Mouse (Mus musculus): ENCODE data around the gene Prr7.

The Prr7 gene

DNA sequence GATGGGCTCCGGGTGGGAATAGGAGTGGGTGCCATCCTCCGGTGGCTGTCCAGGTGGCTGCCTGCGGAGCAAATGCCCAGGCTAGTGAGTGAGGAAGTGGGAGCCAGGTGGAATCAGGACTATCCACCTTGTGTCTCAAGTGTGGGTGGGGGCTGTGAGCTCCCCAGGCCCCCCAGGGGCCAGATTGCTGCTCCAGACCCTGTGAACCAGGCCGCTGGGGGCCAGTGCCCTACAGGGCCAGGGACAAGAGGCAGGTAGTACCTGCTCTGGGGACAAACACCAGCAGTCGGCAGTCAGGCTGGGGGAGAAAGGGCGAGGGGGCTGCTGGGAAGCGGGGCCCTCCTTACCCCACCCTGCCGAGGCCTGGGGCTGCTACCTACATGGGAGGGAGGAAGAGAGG lies 12.2 kb downstream of the Prr7 start:
- DNase-seq (ENCODE audit: low read depth, low spot score): no peak

DNA sequence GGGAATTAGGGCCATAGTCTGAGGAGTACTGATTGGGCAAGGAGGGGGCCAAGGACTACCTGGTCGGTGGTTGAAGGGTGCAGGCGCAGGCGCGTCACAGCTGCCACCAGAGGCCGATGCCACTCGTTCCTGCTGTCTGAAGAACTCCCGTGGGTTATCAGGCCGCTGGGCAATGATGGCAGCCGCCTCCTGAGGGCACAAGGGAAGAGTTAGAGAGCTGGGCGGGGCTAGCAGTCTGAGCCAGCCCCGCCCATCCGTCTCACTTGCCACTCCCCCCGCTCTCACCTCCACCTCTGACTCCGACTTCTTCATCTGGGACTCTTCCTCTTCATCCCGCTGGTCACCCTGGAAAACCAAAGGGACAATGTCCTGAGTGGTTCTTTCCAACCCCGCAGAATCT lies 13.4 kb downstream of the Prr7 start:
- no peak for DNase-seq (ENCODE audit: low read depth, low spot score)

DNA sequence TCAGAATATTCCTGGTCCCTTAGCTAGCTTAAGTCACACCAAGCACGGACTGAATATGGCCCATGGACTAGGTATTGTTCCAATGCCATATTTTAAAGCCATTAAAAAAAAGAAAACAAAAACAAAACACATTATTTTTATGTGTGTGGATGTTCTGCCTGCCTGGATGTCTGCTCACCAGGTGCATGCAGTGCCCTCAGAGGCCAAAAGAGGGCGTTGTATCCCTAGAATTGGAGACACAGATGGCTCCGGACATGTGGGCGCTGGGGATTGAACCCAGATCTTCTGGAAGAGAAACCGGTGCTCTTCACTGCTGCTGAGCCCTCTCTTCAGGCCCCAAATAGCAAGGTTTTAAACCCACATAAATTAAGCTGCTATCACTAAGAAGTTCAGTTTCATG lies 14.0 kb downstream of the Prr7 start:
- DNase-seq (ENCODE audit: low read depth, low spot score): no peak

DNA sequence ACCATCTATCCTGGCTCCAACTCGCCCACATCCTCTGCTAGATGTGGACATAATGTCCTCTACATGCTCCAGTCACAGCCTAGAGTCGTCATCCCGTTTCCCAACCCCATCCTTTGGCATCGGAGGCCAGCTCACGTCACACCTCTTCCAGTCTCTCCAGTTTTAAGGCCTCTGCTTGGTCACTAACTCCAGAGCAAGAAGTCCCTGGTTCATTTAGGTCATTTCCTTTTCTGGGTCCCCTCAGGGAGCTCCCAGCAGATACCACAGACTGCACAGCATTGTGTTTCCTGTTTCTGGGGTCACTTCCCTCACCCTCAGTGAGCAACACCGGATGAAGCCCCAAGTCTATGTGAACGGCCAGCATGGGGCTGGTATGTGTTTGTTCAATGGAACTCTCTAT lies 14.9 kb downstream of the Prr7 start:
- no peak for DNase-seq (ENCODE audit: low read depth, low spot score)

DNA sequence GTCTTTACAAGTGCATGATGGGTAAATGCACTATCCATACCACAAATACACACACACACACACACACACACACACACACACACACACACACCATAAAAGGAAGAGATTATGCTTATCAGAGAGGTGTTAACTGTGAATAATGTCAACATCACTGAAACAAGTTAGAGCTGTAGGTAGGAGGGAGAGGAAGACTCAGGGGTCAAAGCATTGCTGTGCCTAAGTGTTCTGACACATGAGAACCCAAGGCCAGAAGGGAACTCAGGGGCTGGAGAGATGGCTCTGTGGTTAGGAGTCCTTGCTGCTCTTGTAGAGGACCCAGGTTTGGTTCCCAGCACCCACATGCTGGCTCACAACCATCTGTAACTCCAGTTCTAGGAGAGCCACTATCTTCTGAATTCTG lies 15.9 kb downstream of the Prr7 start:
- no peak for DNase-seq (ENCODE audit: low read depth, low spot score)

DNA sequence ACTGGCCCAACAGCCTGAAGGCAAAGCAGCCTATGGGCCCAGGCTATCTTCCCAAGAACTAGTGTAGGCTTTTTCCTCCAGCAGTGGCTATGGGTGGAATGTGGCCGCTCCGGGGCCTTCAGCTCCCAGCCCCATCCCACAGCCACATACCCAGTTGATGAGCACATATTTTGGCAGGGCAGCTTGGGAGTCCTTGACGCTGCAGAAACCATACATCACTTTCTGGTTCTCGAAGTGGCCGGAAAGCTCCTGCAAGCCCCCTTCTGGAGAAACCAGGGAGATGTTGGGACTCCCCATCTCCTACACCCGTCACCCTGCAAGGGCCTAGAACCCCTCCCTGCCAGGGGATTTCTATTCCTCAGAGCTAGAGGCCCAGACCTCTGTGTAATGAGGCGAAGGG lies 18.5 kb downstream of the Prr7 start:
- peak; percentile 89 for DNase-seq (ENCODE audit: low read depth, low spot score)

DNA sequence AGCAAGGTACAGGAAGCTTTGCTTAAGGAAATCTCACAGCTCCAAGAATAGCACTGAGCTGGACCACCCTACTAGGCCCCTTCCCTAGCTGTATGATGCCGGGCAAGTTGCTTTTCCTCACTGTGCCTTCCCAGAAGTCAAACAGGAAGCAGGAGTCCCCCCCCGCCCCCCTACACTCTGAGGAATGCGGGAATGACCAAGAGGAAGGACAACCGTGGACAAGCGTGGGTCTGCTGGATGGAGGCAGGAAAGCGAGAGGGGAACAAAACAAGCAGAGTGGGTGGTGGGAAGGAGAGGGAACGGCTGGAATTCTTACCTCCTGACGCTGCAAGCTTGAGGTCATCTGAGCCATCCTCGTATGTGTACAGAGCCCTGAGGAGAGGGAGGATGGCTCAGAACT lies 19.0 kb downstream of the Prr7 start:
- DNase-seq (ENCODE audit: low read depth, low spot score): peak; percentile 37

DNA sequence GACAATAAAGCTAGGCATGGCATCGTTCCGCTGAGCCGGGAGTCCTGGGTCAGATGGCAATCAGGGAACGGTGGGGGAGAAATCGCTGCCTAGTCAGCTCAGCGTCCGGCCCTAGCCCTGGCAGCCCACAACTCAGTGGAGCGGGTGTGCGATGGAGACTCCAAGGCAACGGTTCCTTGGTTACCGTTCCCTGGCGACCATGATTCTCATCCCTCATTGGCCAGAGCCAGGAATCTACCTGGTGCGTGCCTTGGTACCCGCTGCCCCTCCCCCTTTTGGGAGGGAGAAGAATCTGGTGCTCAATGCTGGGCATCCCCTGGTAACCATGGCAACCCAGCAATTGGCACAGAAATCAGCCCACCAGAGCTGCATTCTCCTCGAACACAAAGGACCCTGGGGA lies 19.5 kb downstream of the Prr7 start:
- DNase-seq (ENCODE audit: low read depth, low spot score): no peak

DNA sequence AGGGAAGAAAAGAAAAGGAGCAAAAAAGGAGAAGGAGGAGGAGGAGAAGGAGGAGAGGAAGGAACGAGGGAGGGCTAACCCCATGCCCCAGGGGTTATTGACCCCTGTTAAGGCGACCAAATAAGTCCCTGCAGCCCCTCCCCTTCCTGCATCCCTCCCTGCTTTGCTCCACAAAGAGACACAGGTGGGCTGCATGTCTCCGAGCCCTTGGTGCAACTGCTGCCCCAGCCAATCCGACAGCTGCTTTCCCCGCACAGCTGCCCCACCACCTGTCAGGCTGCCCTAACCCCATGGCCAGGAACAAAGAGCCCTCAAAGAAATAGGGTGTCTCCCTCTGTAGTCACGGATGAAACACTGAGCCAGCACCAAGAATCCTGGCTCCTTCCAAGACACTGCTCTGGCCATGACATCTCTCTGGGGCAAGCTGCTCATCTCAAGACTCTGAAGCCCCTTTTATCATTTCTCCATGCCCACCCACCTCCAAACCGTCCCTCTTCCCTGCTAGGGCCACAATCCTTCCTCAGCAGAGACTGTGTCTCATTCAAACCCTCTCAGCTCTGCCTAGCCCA lies 20.5 kb downstream of the Prr7 start:
- DNase-seq (ENCODE audit: low read depth, low spot score): no peak

DNA sequence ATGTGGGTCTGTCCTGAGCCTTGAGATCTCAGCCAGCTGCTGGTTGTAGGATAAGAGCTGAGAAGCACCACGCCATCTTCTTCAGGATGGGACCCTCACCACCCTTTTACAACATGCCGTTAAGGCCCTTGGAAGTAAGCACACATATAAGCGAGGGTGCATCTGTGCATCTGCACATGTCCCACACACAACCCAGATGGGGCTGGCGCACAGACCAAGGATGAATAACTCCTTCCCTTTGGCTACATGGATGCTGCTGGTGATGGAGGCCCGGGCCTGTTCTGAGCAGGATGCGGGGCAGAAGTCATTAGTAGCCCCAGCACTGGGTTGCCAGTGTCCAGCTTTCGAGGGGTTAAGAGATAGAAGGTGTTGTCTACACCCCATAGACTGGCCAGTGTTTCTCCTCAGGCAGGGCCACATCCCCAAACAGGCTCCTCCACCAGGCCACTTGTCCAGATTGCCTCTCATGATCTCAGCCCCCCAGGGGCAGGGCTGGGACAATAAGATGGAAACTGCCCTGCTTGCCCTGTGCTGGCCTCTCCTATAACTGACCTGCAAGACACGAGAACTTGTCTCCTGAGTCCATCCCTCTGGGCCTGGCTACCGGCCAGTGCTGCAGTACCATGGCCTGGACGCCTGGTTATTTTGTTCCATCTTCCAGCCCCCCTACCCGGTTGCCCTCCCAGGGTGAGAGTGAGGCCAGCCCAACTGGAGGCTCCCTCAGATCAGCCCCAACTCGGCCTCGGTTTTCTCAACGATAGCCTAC lies 22.1 kb downstream of the Prr7 start:
- peak; percentile 52 for DNase-seq (ENCODE audit: low read depth, low spot score)

DNA sequence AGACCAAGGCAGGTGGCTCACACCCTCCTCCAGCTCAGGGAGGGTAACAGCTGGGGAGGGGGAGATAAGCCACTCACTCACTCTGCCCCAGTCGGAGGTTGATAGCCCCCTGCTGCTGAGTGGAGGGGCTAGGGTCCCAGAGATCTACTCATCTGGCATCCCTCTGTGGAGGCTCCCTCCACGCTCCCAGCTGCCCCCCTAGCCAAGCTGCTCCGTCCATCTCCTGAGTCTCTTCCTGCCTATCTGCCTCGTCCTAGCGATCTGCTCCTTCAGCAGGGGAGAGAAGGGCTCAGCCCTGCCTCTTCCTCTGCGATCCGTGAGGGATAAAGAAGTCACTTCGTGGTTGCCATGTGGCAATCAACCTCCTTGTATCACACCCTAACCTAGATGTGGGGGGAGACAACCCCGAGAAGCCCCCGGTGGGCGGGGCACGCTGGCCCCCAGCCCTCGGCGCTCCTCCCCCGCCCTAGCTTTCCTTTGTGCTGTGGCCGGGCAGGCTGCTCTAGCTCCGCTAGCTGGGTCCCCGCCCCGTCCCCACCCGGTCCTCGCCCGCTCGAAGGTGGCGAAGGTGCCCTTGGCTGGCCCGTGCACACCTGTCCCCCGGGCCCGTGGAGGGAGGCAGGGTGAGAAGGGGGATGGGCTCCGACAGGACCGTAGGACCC lies 23.0 kb downstream of the Prr7 start:
- peak; percentile 39 for DNase-seq (ENCODE audit: low read depth, low spot score)

DNA sequence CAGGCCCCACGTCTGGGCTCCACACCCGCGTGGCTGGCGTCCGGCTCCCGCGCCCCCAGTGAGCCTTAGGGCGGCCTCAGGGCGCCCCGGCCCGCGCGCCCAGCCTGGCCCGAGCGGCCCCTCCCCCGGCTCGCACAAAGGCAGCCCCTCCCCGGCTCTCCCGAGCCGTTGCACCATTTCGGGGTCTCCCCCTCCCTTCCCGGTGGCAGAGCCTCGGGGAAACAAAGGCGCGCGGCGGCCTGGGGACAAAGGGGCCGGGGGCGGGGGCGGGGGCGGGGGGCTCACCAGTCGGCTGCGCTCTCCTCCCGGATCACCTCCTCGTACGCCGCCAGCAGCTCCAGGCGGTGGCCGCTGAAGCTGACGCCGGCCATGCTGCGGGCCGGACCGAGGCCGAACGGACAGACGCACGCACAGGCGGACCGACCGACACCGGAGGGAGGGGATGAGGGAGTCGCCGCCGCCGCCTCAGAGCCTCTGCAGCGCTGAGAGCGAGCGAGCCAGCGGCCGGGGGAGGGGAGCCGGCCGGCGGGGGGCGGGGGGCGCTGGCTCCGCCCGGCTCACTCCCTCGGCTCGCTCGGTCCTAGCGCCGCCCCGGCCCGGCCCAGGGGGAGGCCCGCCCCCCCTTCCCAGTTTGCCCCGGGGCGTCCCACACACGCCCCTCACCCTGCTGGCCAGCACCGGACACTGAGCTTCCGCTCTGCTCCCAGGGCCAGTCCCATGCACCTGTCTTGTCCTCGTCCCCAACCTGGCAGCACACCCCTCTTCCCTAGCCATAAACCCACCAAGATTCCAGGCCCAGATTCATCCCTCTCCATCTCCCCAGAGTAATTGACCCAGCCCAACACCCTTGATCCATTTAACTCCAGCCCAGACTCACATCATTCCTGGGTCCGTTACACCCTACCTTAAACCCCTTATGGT lies 23.8 kb downstream of the Prr7 start, which contains the start of gene Dbn1:
Gene Dbn1, minus strand, starts transcription at position 534 of the 921 bp plus-strand sequence.
- no peak for DNase-seq (ENCODE audit: low read depth, low spot score)

DNA sequence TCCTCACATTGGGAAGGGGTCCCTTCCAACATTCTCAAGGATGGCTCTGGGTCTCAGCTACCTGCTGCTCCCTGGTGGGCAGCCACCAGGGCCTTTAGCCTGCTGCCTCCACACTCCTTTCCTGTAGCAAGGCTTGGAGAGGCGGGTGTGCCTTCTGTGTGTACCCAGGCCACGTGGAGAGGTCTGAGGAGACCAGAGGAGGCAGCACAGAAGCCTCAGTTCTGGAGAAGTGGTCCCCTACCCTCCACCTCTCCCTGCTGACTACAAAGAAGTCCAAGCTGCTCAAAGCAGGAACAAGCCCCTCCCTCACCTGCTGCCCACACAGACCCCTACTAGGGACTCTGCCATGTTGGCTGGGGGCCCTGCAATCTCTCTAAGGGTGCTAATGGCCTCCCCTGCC lies 30.2 kb downstream of the Prr7 start:
- DNase-seq (ENCODE audit: low read depth, low spot score): no peak

DNA sequence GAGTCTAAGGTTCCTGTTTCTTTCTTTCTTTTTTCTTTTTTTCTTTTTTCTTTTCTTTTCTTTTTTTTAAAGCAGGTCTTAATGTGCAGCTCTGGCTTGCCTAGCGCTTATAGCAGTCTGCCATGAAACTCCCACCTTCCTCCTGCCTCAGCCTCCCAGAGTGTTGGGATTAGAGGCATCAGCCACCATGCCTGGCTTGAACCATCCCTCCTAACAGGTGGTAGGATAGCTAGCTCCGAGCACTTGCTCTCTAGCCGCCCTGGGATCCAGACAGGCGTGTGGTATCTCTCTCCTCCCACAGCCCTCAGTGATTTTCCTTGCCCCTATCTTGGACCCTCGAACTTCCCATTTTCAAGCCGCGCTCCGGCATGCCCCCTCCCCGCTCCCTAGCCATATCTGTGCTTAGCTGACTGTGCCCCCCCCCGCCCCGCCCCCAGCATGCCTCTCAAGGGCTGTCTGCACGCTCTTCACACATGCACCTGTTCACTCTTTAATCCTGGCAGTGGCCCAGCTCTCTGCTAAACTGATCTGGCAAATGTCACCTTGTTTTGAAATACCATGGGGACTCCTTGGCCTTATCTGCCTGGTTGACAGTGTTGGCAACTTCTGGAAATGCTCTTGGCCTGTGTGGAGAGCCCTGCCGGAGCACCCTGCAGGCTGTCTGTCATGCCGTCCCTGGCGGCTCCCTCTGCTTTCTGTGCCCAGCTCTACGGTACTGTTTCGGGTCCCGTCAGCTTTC lies 31.0 kb downstream of the Prr7 start:
- no peak for DNase-seq (ENCODE audit: low read depth, low spot score)

DNA sequence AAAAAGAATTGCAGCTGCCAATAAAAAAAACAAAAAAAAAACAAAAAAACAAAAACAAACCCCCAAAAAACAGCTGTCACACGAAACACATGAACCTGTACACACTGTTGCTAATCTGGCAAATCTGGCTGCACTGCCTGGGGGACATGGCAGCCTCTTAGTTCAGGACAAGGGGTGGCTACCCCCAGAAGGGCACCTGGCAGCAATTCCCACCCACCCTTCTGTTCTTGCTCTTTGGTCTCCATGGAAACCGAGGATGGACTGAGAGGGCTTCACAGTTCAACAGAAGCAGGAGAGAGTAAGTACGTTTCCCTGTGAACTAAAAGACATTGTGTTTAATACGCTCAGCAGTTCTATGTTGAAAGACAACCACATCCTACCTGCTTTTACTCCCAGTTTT lies 31.6 kb downstream of the Prr7 start:
- no peak for DNase-seq (ENCODE audit: low read depth, low spot score)

DNA sequence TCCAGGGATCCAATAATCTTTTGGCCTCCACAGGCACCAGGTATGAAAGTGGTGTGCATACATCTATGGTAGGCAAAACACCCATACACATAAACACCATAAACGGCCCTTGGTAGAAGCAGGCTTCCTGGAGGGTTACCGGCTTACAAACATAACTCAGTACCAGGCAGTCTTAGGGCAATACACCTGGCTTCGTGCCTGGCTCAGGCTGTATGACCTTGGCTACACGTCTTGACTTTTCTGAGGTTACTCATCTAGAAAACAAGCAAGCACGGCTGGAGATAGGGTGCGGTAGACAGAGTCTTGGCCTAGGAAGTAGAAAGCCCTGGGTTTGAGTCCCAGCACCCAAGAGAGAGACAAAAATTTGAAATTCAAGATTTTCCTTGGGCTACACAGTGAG lies 32.6 kb downstream of the Prr7 start:
- DNase-seq (ENCODE audit: low read depth, low spot score): no peak

DNA sequence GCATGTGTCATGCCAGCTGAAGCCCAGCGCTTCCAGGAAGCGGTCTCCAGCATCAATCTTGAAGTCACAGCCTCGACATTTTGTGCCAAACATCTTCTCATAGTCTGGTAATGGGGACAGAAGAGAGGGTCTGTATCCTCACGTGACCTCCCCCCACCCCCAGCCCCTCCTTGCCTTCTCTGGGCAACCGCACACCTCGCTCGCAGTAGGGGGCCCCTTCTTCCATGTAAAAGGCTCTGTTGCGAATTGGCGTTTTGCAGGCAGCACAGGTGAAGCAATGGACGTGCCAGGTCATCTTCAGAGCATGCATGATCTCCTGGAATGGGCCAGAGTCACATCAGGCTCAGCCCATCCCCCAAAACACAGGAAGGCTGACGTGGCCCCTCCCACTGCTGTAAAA lies 34.8 kb downstream of the Prr7 start:
- no peak for DNase-seq (ENCODE audit: low read depth, low spot score)

DNA sequence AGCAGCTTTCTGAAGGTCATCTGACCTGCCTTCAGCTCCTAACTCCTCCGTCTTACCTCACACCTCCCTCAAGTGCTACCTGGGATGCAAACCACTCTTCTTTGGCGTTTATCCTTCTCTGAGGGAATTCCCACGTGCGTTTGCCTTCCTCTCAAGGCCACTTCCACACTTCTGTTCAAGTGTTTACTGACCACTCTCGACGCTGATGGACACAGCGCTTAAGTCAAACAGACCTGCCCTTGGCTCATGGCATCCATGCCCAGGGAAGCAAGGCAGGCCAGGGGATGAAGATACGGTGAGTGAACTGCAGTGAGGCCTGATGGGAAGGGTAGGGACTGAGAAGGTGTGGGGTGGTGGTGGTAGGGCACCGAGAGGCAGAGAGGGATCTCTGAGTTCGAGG lies 36.5 kb downstream of the Prr7 start:
- DNase-seq (ENCODE audit: low read depth, low spot score): no peak

DNA sequence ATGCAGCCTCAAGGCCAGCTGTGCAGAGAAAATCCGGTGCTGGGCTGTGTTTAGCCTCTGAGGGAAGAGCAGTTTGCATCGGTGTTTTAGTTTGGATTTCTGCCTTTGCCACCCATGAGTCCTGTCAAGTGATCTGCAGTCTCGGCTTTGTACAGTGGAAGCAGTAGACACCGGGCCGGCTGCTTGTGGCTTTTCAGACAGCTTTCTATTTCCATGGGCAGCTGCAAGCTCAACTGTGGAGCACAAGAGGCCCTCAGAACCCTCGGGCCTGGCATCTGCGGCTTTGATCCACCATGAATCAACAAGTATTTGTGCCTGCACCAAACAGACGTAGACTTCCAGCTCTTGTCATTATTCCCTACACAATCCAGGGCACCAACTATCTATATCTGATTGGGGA lies 38.3 kb downstream of the Prr7 start:
- DNase-seq (ENCODE audit: low read depth, low spot score): no peak

DNA sequence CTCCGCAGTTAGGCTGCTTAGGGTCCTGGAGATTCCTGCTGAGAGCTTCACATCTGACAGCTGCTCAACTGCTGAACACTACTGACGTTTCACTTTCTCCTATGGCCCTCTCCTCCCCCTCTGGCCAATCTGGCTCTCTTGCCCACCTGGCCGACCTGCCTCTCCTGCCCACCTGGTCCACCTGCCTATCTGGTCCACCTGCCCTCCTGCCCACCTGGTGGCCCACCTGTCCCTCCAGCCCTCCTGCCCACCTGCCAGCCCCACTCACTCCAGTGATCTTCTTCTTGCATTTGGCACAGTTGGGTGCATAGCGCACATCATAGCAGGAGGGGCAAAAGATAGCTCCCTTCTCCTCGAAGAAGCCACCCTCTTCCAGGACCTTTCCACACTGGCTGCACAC lies 40.3 kb downstream of the Prr7 start:
- DNase-seq (ENCODE audit: low read depth, low spot score): no peak

DNA sequence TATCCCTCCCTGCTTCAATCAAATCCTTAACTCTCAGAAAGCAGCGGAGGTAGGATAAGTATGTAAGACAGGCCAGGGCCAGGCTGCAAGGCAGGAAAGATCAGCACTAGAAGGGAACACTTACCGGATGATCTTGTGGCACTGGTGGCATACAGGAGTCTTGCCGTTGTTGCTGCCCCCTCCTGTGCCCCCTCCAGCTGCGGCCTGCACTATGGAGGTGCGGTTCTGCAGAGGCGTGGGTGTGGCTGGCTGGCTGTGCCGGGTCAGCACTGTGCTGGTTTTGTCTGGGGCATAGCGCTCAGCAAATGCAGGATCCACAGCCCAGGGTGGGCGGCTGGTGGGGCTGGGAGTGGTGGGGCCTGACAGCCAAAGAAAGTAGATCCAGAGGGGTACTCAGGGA lies 41.7 kb downstream of the Prr7 start:
- no peak for DNase-seq (ENCODE audit: low read depth, low spot score)
